ENCODE assay signal across 7 mouse cellular contexts in the genomic region with DNA sequence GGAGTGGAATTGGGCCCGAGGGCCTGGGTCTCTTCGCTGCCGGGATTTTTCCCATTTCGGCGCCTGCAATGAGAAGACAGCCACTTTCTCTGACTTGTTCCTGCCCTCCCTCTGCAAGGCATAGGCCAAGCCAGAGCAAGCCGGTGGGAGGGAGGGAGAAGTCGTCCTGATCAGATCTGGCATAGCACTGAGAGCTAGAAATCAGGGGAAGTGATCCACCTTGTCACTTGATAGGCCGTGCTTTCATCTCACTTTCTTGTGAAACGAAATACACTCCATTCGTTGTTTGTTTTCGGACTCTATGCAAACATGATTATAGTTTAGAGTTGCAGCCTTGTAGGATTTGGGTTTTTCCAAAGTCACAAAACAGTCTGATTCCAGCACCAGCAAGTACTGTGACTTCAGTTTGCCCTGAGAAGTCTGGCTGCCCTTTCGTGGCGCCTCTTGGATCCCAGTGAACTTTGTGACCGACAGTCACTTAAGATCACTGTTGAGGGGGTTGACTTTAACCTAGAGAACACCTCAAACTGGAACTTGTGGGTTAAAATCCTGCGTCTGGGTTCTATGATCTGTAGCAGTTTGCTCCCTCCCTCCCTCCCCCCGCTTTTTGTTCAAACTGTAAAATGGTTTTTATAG. TPM values are rescaled to one million over a fixed set of nuclear protein-coding genes. Genes with fewer than 3 reads are reported as not detected.
DNase-seq lines count a peak whose midpoint lies in the region; ATAC-seq and TF ChIP-seq lines count a peak whose summit lies in the region.

No protein-coding gene starts in this region.

- peaks cover 3% of the 10 kb centered on the region; the same call in 1 of the 2 replicates for H3K4me1 ChIP-seq in liver, adult 2 months (ENCODE audit: control insufficient read depth, insufficient read depth, low read length)
- peaks cover 15% of the 10 kb centered on the region for H3K4me1 ChIP-seq in embryonic facial prominence, embryonic 12.5 days
- H3K4me1 ChIP-seq in intestine, embryonic 15.5 days (replicated peaks), result peaks cover 18% of the 10 kb centered on the region; the same call in 1 of the 2 replicates
- H3K4me1 ChIP-seq in neural tube, embryonic 13.5 days (replicated peaks), result peaks cover 46% of the 10 kb centered on the region

- peak overlapping the region; percentile 72 for H3K9ac ChIP-seq in liver, adult 2 months (ENCODE audit: low read depth, low read length)
- peak overlapping the region; percentile 92 for H3K9ac ChIP-seq in embryonic facial prominence, embryonic 12.5 days
- peak overlapping the region; percentile 76 for H3K9ac ChIP-seq in intestine, embryonic 15.5 days
- H3K9ac ChIP-seq in neural tube, embryonic 13.5 days, result peak overlapping the region; percentile 98

- DNase-seq in liver, adult 2 months (ENCODE audit: extremely low read depth, low read depth, low spot score), result peak; percentile 46
- DNase-seq in liver, result no peak
- DNase-seq in layer of hippocampus, adult 9-11 months, result no peak
- no peak for DNase-seq in cerebellum, postnatal 14 days

- peaks cover 4% of the 10 kb centered on the region; the same call in 1 of the 2 replicates for H3K79me2 ChIP-seq in liver, adult 2 months (ENCODE audit: control insufficient read depth, insufficient read depth, low read length)

- peak overlapping the region; percentile 65 for H3K27ac ChIP-seq in liver, adult 2 months (replicated peaks; ENCODE audit: insufficient read depth, low read depth, low read length)
- H3K27ac ChIP-seq in embryonic facial prominence, embryonic 12.5 days, result peak overlapping the region; percentile 88
- H3K27ac ChIP-seq in intestine, embryonic 15.5 days, result peak overlapping the region; percentile 85
- peak overlapping the region; percentile 91 for H3K27ac ChIP-seq in neural tube, embryonic 13.5 days (replicated peaks)

- peak overlapping the region; percentile 97 for H3K4me2 ChIP-seq in embryonic facial prominence, embryonic 12.5 days (replicated peaks)
- H3K4me2 ChIP-seq in intestine, embryonic 15.5 days (replicated peaks), result peak overlapping the region; percentile 56
- peak overlapping the region; percentile 86 for H3K4me2 ChIP-seq in neural tube, embryonic 13.5 days

- peak overlapping the region; percentile 83 for H3K4me3 ChIP-seq in liver, adult 2 months (ENCODE audit: insufficient read depth, low read depth, low read length)
- H3K4me3 ChIP-seq in embryonic facial prominence, embryonic 12.5 days, result peak overlapping the region; percentile 90
- peak overlapping the region; percentile 90 for H3K4me3 ChIP-seq in intestine, embryonic 15.5 days (replicated peaks)
- peak overlapping the region; percentile 93 for H3K4me3 ChIP-seq in neural tube, embryonic 13.5 days

- H3K9me3 ChIP-seq in embryonic facial prominence, embryonic 12.5 days, result no peaks in the 10 kb centered on the region
- H3K9me3 ChIP-seq in intestine, embryonic 15.5 days, result no peaks in the 10 kb centered on the region
- no peaks in the 10 kb centered on the region for H3K9me3 ChIP-seq in neural tube, embryonic 13.5 days

- H3K36me3 ChIP-seq in liver, adult 2 months (ENCODE audit: control insufficient read depth, insufficient read depth, low read length), result peaks cover 17% of the 10 kb centered on the region; the same call in 1 of the 2 replicates
- H3K36me3 ChIP-seq in embryonic facial prominence, embryonic 12.5 days, result peaks cover 46% of the 10 kb centered on the region
- peaks cover 40% of the 10 kb centered on the region for H3K36me3 ChIP-seq in intestine, embryonic 15.5 days
- H3K36me3 ChIP-seq in neural tube, embryonic 13.5 days, result peaks cover 55% of the 10 kb centered on the region

- ATAC-seq in embryonic facial prominence, embryonic 12.5 days (ENCODE audit: insufficient number of reproducible peaks, insufficient read depth, low FRiP score, low TSS enrichment), result no peak
- ATAC-seq in intestine, embryonic 15.5 days, result peak; percentile 64
- ATAC-seq in neural tube, embryonic 13.5 days (ENCODE audit: low read depth), result peak; percentile 60

- H3K27me3 ChIP-seq in liver, adult 2 months (ENCODE audit: control insufficient read depth, insufficient read depth, low read length), result no peaks in the 10 kb centered on the region
- H3K27me3 ChIP-seq in embryonic facial prominence, embryonic 12.5 days, result no peaks in the 10 kb centered on the region
- no peaks in the 10 kb centered on the region for H3K27me3 ChIP-seq in intestine, embryonic 15.5 days (replicated peaks)
- H3K27me3 ChIP-seq in neural tube, embryonic 13.5 days, result no peaks in the 10 kb centered on the region

- 1% methylated on average over 16 of the region's 16 CpGs for WGBS in liver, adult 2 months
- WGBS in embryonic facial prominence, embryonic 12.5 days, result 10% methylated on average over 16 of the region's 16 CpGs
- 9% methylated on average over 16 of the region's 16 CpGs for WGBS in intestine, embryonic 15.5 days
- 15% methylated on average over 16 of the region's 16 CpGs for WGBS in neural tube, embryonic 13.5 days

- TF ChIP-seq CTCF in liver, adult 2 months (IDR thresholded peaks at IDR 0.05; ENCODE audit: low read depth, low read length), result no peak

- TF ChIP-seq POLR2A in liver, adult 2 months (IDR thresholded peaks at IDR 0.05; ENCODE audit: extremely low read depth, insufficient read depth, low read length), result no peak

RNA-seq across cellular contexts. Expression of gene Arhgap1, which starts 0.8 kb away (rescaled TPM):
- total RNA-seq in liver, adult 2 months (2014; rRNA removed), result 6.5 and 8.8 TPM in 2 replicates
- 12.9 and 18.7 TPM in 2 replicates for polyA plus RNA-seq in liver, adult 2 months (2012; rRNA removed)
- 100 and 102 TPM in 2 replicates for polyA plus RNA-seq in embryonic facial prominence, embryonic 12.5 days (2016; fragmentation: Nextera tagmentation; extraction: Ambion mirVana)
- polyA plus RNA-seq in intestine, embryonic 15.5 days (2015; fragmentation: Nextera tagmentation; extraction: Ambion mirVana), result 140 and 143 TPM in 2 replicates
- 87.2 and 90.6 TPM in 2 replicates for polyA plus RNA-seq in neural tube, embryonic 13.5 days (2015; fragmentation: Nextera tagmentation; extraction: Ambion mirVana)

RNA-seq across cellular contexts. Expression of gene Zfp408, which starts 0.9 kb away (rescaled TPM):
- 2.2 and 2.8 TPM in 2 replicates for total RNA-seq in liver, adult 2 months (2014; rRNA removed)
- 3.8 and 6.6 TPM in 2 replicates for polyA plus RNA-seq in liver, adult 2 months (2012; rRNA removed)
- 12.8 and 13.3 TPM in 2 replicates for polyA plus RNA-seq in embryonic facial prominence, embryonic 12.5 days (2016; fragmentation: Nextera tagmentation; extraction: Ambion mirVana)
- 7.8 and 8.0 TPM in 2 replicates for polyA plus RNA-seq in intestine, embryonic 15.5 days (2015; fragmentation: Nextera tagmentation; extraction: Ambion mirVana)
- 11.3 and 12.9 TPM in 2 replicates for polyA plus RNA-seq in neural tube, embryonic 13.5 days (2015; fragmentation: Nextera tagmentation; extraction: Ambion mirVana)

RNA-seq across cellular contexts. Expression of gene F2, which starts 14.3 kb away (rescaled TPM):
- 1,668 and 1,838 TPM in 2 replicates for total RNA-seq in liver, adult 2 months (2014; rRNA removed)
- 2,018 and 2,057 TPM in 2 replicates for polyA plus RNA-seq in liver, adult 2 months (2012; rRNA removed)
- polyA plus RNA-seq in embryonic facial prominence, embryonic 12.5 days (2016; fragmentation: Nextera tagmentation; extraction: Ambion mirVana), result 0.15 and 0.31 TPM in 2 replicates
- 3.4 and 7.2 TPM in 2 replicates for polyA plus RNA-seq in intestine, embryonic 15.5 days (2015; fragmentation: Nextera tagmentation; extraction: Ambion mirVana)
- polyA plus RNA-seq in neural tube, embryonic 13.5 days (2015; fragmentation: Nextera tagmentation; extraction: Ambion mirVana), result 0.20 and 0.34 TPM in 2 replicates

RNA-seq across cellular contexts. Expression of gene Atg13, which starts 59.9 kb away (rescaled TPM):
- total RNA-seq in liver, adult 2 months (2014; rRNA removed), result 10.3 and 14.8 TPM in 2 replicates
- polyA plus RNA-seq in liver, adult 2 months (2012; rRNA removed), result 27.5 and 33.6 TPM in 2 replicates
- polyA plus RNA-seq in embryonic facial prominence, embryonic 12.5 days (2016; fragmentation: Nextera tagmentation; extraction: Ambion mirVana), result 29.3 and 29.8 TPM in 2 replicates
- polyA plus RNA-seq in intestine, embryonic 15.5 days (2015; fragmentation: Nextera tagmentation; extraction: Ambion mirVana), result 20.4 and 20.7 TPM in 2 replicates
- 36.0 and 36.2 TPM in 2 replicates for polyA plus RNA-seq in neural tube, embryonic 13.5 days (2015; fragmentation: Nextera tagmentation; extraction: Ambion mirVana)

Comparison
In these comparisons a context has a peak if more than half of its experiments do, and no peak if none do; other contexts are left out.
1. RNA of gene F2, which starts 14.3 kb away (polyA plus RNA-seq): 2,018 to 2,057 TPM in liver, adult 2 months; 3.4 to 7.2 TPM in intestine, embryonic 15.5 days, 0.15 to 0.31 TPM in embryonic facial prominence, embryonic 12.5 days and 0.20 to 0.34 TPM in neural tube, embryonic 13.5 days; every median in the first group is over 100 times any median in the second.
2. Peak in every context shown above with its lines, with median percentiles within 50 percentile points of each other: H3K27ac ChIP-seq, H3K4me3 ChIP-seq, H3K9ac ChIP-seq and H3K4me2 ChIP-seq.